Mouse (Mus musculus): ENCODE measurements at regions not wholly inside any gene's neighbourhood (a gene's known extent, or its start where the extent isn't known, plus 50 kb on each side); places are given as distances from the start of the nearest gene placed in this dataset.

DNA sequence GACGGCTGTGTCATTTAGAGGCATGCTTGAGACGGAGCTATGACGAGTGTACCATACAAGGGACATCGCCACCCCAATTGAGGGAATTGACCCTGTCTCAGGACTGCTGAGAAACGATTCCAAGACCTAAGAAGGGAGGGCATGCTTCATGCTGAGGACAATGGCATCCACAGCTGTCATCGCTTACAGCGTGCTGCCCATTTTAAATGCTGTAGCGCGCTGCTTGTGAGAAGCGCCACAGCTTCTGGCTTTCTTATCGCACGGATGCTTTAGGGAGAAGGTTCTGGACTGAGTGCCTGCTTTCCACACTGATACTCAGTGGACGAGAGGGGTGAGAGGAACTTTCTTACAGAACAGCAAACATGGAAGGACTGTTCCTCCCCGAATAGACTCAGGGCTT, 357.8 kb upstream of the Arglu1 start:
- DNase-seq (ENCODE audit: low spot score) = no peak

DNA sequence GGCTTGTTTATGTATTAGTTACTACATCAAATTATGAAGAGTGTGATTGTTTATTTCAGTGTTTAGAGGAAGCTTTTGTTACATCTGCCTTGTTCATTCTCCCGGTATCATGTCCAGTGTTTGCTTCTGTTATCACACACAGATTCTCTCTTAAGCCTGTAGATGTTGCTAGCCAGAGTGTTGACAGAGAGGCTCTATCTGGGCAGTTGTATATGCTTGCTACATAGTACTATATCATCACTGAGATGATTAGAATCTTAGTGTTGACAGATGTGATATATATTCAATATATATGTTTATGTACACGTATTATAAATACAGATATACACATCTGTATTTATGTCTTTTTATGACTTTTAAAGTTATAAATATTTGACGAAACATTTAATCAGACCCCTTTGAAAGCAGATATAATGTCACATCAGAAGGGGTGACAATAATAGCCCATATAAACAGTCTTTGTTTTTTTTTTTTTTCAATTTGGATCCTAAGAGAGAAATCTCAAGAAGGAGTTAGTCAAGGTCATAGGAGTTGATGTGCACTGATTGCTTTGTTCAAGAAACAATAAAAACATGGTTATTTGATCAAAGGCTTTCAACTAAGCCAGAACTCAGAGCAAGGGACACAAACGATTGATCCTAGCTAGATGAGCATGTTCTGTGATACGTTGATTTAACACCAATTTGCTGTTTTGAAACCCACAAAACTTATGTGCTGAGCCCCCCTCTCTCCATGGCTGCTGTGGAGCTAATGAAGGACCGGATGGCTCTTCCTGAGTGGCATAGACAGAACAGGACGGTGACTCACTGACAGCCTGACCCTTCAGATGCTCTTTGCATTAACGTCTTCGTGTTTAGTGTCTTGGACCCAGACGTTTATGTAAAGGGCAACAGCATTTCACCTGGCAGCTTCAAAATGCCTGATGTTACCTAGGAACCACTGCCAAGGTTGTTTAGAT, 352.8 kb upstream of the Arglu1 start:
- no peak for DNase-seq (ENCODE audit: low spot score)

DNA sequence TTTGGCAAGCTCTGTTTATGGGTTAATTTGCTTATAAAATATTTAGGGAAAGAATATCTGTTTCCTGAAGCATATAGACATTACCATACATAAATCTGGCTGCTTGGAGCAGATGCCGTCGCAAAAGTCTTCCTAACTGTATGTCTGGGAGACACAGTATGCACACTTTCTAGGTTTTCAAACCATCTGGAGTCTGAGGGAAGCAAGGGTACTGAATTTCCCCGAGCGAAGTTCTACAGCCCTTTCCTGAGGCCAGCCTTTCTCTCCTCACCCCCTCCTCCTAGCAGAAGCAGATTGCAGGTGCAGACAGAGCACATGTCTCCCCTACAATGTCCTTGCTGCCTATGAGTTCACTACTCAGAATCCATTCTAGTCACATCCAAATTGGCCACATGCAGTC, 338.8 kb upstream of the Arglu1 start:
- DNase-seq (ENCODE audit: low spot score) = no peak

GRCm38 (mm10) chr8:9027672-9028071, 337.4 kb upstream of the Arglu1 start:
- no peak for DNase-seq (ENCODE audit: low spot score)

DNA sequence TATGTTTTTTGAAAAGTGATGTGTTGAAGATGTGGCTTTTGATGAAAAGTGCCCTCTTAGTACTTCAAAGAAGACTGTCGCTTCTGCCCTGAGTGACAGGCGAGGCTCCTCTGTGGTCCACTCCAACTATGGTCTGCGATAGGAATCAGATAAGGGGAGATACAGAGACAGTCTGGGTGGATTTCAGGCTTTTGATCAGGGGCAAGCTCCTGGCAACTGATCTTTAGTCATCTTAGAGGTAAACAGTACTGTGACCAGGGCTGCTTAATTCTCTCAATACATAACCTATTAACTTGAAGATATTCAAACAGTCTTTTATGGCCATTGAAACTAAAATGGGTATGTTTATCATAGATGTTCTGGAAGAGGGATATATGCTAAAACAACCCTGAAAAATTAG, 335.6 kb upstream of the Arglu1 start:
- no peak for DNase-seq (ENCODE audit: low spot score)

DNA sequence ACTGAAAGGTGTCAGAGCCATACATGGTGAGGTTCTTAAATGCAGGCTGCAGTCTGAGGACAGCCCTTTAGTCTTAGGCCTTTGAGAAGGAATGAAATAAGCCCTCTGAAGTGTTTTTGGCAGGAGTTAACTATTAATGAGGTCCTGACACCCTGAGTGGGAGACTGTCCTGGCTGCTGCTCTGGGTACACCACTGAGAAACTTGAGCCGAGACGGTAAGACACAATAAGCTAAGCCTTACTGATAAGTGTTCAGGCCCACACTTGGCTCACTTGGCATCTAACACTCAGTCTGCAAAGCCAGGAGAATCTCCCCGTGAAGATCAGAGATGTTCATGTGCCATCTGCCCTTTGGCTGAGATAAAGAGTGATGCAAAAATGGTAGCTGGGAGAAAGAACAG, 335.1 kb upstream of the Arglu1 start:
- no peak for DNase-seq (ENCODE audit: low spot score)

DNA sequence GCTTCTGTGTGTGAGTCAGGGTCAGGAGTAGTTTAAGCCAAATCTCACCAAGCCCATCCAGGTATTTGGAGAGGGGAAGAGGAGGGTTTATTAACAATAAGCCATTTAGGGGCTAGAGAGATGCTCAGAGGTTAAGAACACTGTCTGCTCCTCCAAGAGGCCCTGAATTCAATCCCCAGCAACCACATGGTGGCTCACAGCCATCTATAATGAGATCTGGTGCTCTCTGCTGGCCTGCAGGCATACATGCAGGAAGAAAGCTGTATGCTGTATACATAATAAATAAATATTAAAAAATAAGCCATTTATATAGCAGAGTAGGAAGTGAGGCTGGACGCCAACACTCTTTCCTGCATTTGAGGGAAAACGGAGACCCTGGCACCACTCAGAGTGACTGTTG, 330.4 kb upstream of the Arglu1 start:
- no peak for DNase-seq (ENCODE audit: low spot score)

DNA sequence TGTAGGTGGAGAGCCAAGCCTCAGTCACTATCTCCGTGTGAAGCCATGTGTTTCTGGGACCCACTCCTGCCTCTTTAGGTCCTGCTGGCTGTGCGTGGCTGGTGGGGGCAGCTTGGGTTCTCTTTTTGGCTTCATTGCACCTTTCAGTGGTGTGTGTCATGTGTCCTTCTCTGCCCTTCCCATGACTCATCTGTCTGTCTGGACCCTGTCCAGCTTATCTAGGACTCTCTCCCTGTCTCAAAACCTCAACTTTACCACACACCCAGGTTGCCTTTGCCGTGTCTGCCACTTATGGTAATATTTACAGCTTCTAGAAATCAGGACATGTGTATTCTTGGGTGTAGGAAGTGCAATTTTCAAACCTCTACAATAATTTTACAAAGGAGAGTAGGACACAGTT, 329.9 kb upstream of the Arglu1 start:
- DNase-seq (ENCODE audit: low spot score) = no peak

DNA sequence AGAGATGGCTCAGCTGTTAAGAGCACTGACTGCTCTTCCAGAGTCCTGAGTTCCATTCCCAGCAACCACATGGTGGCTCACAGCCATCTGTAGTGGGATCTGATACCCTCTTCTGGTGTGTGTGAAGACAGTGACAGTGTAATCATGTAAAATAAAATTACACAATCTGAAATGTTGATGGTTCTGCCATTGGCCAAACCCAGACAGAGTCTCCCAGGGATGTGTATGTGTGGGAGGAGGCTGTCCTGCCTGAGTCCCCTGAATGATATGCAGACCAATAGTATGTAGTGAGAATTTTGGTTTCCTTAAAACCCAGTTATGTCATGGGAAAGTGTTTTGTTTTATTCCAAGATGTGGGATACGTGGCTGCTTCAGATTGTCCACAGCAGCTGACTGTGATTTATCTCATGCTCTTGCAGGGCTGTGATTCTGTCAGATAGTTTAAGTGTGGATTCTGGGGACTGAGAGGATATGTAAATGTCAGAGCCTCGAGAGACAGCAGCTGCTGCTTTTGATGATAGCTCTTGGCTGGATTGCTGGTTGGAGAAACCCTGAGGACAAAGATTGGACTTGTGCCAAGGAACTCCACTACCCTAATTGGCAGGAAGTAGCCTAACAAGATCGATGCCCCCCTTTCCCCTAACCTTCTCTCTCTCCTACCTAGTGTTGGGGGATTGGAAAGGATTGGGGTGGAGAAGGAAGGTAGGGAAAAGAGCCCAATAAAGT, 321.6 kb upstream of the Arglu1 start:
- no peak for DNase-seq (ENCODE audit: low spot score)

DNA sequence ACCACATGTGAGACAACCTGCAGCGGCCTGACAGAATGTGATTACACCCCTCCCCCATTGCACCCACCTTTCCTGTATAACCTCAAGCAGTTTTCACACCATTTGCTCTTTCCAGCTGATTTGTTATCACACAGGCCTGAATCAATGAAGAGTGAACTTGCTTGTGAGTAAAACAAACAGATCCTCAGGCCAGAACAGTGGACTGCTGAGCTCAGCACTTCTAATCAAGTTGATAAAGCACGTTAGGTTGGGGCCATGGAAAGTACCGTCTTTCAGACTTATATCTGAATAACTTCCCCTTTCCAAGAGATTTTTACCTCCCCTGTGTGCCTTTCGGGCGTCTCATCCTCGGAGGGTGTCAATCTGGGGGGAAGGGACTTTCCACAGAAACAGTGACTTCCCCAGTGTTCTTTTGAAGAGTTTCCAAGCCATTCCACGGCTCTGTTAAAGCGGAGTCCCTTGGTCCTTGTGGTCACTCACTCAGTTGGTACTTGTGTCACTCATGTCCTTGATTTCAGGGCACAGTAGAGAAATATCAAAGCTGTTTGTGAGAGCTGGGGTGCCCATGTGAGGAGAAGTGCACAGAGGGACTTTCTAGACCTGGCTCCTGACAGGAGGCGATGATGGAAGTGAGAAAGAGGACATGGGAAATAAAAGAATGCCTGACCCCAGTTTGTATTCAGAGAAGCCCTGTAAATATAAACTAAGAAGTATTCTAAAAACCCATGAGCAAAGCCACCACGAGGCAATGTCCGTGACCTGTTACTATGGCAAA, 317.9 kb upstream of the Arglu1 start:
- DNase-seq (ENCODE audit: low spot score) = no peak

DNA sequence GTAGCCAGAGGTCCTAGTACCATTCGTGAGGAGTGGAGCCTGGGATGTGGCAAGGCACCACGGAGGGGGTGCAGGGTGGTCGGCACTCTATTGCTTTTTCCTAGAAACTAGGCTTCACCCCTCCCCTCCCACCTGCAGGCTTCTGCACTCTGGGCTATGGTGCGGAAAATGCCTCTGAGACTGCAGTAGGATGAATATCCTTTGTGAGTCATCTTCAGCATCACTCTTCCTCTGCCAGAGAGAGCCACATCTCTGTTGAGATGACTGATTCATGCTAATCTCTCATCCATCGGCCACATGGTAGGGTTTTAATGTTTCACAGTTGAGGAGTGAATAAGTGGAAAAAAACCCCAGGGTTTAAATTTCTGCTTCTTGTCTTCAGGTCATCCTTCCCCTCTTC, 309.6 kb upstream of the Arglu1 start:
- no peak for DNase-seq (ENCODE audit: low spot score)

- no peak for DNase-seq (ENCODE audit: low spot score)
Observed at GRCm38 (mm10) chr8:8997621-8998020, 307.3 kb upstream of the Arglu1 start.

DNA sequence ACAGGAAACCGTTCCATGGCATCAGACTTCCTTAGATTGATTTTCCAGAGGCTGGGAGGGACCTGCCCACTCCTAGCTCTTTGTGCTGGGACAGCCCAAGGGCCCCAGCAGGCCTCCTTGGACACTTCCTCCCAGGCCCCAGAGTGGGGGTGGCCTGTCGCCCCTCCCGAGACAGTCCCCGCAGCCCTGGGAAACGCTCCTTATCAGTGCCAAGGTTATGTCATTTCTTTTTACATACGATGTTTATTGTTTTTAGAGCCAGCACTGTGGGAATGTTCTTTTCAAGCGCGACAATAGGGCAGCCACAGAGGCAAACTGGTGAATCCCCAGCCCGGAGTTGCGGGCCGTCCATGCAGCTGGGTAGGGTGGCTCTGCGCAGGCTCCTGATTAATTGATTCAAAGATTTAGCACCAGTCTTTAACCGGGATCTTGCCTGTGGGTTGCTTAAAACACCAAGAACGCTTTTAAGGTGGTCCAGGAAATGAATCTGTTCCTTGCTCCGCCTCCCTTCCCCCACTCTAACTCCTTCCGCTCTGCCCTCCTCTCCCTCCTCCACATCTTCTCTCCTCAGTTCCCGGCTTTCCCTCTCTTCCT, 304.4 kb upstream of the Arglu1 start:
- DNase-seq (ENCODE audit: low spot score) = no peak

- DNase-seq (ENCODE audit: low spot score) = no peak
Observed at GRCm38 (mm10) chr8:8994008-8994407, 303.7 kb upstream of the Arglu1 start.

DNA sequence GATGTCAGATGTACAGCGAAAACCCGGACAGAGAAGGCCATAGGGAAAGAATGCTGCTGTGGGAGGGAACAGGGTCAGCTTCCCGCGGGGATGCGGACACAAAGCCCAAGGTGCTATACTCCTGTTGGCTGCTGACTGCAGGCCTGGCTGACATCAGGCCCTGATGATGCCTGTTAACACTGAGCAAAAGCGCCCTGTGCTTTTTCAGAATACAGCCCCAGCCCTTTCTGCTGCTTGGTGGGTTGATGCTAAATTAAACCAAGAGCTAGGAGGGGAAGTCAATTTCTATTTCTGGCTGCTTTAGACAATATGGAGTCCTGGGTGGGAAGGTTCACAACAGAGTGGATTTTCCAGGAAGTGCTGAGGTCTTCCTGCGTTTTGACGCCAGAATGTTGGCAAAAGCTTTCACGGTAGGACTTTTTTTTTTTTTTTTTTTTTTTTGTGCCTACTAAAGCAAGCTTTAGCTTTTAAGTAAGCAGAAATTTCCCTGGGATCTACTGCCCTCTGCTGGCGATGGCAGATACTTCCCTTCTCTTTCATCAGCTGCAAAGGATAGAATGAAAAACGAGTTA, 302.2 kb upstream of the Arglu1 start:
- DNase-seq (ENCODE audit: low spot score) = peak; percentile 32

DNA sequence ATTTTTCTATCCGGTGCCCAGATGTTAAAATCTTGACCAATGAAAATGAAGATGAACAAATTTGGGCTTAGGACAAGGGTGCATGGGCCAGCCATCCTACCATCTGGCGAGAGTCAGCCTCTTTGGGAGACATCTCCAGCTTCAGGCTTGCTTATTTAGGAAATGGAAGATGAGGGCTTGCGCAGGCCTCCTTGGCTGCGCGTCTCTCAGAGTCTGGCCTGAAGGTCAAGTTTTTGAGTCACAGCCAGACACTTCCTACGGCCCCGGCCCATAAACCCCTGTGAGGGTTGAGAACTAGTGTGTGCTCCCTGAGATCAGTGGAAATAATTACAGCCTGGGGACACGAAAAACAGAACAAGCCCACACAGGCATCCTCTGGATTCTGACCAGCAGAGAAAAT, 300.7 kb upstream of the Arglu1 start:
- DNase-seq (ENCODE audit: low spot score) = no peak

GRCm38 (mm10) chr8:8986068-8986467, 295.7 kb upstream of the Arglu1 start:
- DNase-seq (ENCODE audit: low spot score) = no peak

GRCm38 (mm10) chr8:8985395-8985794, 295.1 kb upstream of the Arglu1 start:
- DNase-seq (ENCODE audit: low spot score) = no peak

- no peak for DNase-seq (ENCODE audit: low spot score)
Observed at GRCm38 (mm10) chr8:8984829-8985251, 294.5 kb upstream of the Arglu1 start.

GRCm38 (mm10) chr8:8984159-8984828, 294.0 kb upstream of the Arglu1 start:
- DNase-seq (ENCODE audit: low spot score) = no peak

GRCm38 (mm10) chr8:8983133-8983661, 292.9 kb upstream of the Arglu1 start:
- no peak for DNase-seq (ENCODE audit: low spot score)
